Mouse (Mus musculus): ENCODE data around the gene Pdgfc. TPM values are rescaled to one million over a fixed set of nuclear protein-coding genes. Genes with fewer than 3 reads are reported as not detected.
A peak's percentile ranks its signal among the peaks of the same experiment; 100 is the strongest.

Gene Pdgfc
- polyA plus RNA-seq, 1 experiment from 2014 or later: 7.4 TPM

DNA sequence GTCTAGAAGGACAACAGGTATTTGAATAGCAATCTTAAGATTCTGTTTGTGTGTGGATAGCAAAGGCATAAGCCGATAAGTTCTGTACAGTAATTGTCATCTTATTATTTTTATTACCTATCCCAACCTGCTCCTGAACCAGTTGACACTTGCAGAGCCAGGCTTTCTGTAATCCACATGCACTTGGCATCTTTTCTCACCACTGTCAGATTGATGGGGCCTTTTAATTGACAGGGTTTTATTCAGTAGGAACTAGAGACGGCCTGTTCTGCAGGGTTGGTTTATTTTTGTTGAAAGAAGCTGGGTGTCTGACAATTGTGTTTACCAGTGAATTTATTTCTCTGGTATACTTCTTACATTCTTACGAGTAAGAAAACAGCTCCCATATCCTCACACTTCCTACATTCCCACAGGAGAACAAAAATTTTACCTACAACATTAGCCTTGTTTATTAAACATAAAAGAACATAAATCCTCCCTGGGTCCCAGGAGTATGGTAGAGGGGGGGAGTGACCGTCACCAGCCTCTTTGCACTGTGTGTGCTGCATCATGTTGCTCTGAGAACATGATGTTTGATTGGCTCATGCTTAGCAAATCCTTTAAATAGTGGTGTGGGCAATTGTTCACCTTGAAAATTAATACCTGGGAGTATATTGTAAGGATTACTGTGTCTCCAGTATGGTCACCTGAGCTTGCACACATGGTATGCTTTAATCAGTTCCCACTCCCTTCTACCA is 134.0 kb downstream of the Pdgfc start:
- ATAC-seq (ENCODE audit: low FRiP score, low read depth): no peak
- H3K27ac ChIP-seq (replicated peaks): no peak overlapping the region
- H3K4me3 ChIP-seq: no peak overlapping the region
- H3K4me2 ChIP-seq (replicated peaks): no peak overlapping the region
- no peaks in the 10 kb centered on the region for H3K36me3 ChIP-seq
- H3K27me3 ChIP-seq: no peaks in the 10 kb centered on the region
- H3K9ac ChIP-seq (replicated peaks): no peak overlapping the region
- H3K9me3 ChIP-seq: no peaks in the 10 kb centered on the region
- 71% methylated on average over 4 of the region's 4 CpGs for WGBS
- no peaks in the 10 kb centered on the region for H3K4me1 ChIP-seq

DNA sequence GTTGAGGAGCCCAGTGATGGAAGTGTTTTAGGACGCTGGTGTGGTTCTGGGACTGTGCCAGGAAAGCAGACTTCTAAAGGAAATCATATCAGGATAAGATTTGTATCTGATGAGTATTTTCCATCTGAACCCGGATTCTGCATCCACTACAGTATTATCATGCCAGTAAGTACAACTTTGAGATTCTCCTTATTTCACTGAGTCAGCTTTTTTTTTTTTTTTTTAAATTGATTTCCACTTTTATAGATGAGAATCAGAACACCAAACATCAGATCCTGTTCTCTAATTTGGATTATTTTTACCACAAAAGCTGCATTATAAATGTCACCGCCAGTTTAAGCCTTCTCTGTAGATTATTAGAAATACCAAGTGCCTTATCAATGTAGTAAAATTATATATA is 138.6 kb downstream of the Pdgfc start:
- Histone ChIP-seq H3K4me2 (replicated peaks) (no peak overlapping the region), H3K4me3 (no peak overlapping the region), H3K4me1 (no peaks in the 10 kb centered on the region), H3K27me3 (no peaks in the 10 kb centered on the region), H3K9ac (replicated peaks) (no peak overlapping the region), H3K27ac (replicated peaks) (no peak overlapping the region), H3K36me3 (no peaks in the 10 kb centered on the region), H3K9me3 (no peaks in the 10 kb centered on the region)
- 94% methylated on average over 3 of the region's 3 CpGs for WGBS
- ATAC-seq (ENCODE audit: low FRiP score, low read depth): no peak

- ATAC-seq (ENCODE audit: low FRiP score, low read depth): peak; percentile 68; the same call in 1 of the 2 replicates
- H3K36me3 ChIP-seq: no peaks in the 10 kb centered on the region
Measured at GRCm38 (mm10) chr3:81181319-81182013, 145.2 kb downstream of the Pdgfc start.

DNA sequence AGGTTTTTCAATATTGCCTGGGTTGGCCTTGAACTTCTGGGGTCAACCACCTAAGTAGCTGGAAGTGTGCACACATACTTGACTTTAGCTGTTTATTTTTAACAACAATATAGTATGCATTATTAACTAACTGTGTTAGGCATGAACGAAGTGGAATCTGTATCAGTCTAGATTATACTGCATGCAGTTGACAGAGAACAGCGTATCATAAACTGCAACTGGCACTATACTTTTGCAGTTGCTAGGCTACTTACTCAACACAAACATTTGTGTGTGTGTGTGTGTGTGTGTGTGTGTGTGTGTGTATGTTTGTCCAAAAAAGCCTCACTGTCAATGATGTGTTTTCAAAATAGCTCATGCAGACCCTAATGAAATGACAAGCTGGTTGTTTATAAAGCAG is 160.7 kb downstream of the Pdgfc start:
- 89% methylated on average over 2 of the region's 2 CpGs for WGBS
- no peaks in the 10 kb centered on the region for H3K9me3 ChIP-seq
- H3K4me1 ChIP-seq: no peaks in the 10 kb centered on the region
- no peak overlapping the region for H3K27ac ChIP-seq (replicated peaks)
- no peaks in the 10 kb centered on the region for H3K36me3 ChIP-seq
- H3K4me3 ChIP-seq: no peak overlapping the region
- no peak overlapping the region for H3K4me2 ChIP-seq (replicated peaks)
- H3K9ac ChIP-seq (replicated peaks): no peak overlapping the region
- no peaks in the 10 kb centered on the region for H3K27me3 ChIP-seq
- no peak for ATAC-seq (ENCODE audit: low FRiP score, low read depth)

More at GRCm38 (mm10) chr3:81181319-81182013, 145.2 kb downstream of the Pdgfc start:
- H3K9me3 ChIP-seq: no peaks in the 10 kb centered on the region
- H3K9ac ChIP-seq (replicated peaks): no peak overlapping the region
- H3K4me2 ChIP-seq (replicated peaks): no peak overlapping the region
- no peak overlapping the region for H3K27ac ChIP-seq (replicated peaks)
- no peak overlapping the region for H3K4me3 ChIP-seq
- no peaks in the 10 kb centered on the region for H3K4me1 ChIP-seq
- no peaks in the 10 kb centered on the region for H3K27me3 ChIP-seq
- WGBS: 71% methylated on average over 1 of the region's 1 CpGs

DNA sequence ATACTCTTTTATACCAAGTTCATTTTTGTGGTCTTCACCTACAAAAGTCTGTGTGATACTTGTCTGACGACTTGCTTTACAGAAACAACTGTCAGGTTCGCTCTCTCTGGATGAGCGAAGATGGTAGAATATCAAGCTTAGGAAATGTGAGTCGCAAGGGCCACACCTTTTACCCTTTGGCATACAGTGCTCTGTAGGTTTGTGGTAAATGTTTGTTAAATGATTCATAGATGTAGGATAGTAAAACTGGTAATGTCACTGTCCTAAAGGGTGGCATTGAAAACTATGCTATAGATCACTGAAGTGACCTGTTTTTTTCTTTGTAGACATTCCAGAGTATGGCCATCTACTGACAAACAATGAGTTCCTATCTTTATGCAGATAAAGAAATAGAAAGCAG is 161.4 kb downstream of the Pdgfc start:
- Histone ChIP-seq H3K4me1 (no peaks in the 10 kb centered on the region), H3K9me3 (no peaks in the 10 kb centered on the region), H3K4me3 (no peak overlapping the region), H3K9ac (replicated peaks) (no peak overlapping the region), H3K27me3 (no peaks in the 10 kb centered on the region), H3K4me2 (replicated peaks) (no peak overlapping the region), H3K27ac (replicated peaks) (no peak overlapping the region), H3K36me3 (no peaks in the 10 kb centered on the region)
- no peak for ATAC-seq (ENCODE audit: low FRiP score, low read depth)
- WGBS: 94% methylated on average over 4 of the region's 4 CpGs

- H3K27me3 ChIP-seq: no peaks in the 10 kb centered on the region
- H3K4me1 ChIP-seq: no peaks in the 10 kb centered on the region
- no peaks in the 10 kb centered on the region for H3K36me3 ChIP-seq
- ATAC-seq (ENCODE audit: low FRiP score, low read depth): no peak
- no peak overlapping the region for H3K4me2 ChIP-seq (replicated peaks)
- no peaks in the 10 kb centered on the region for H3K9me3 ChIP-seq
- no peak overlapping the region for H3K4me3 ChIP-seq
- no peak overlapping the region for H3K27ac ChIP-seq (replicated peaks)
- no peak overlapping the region for H3K9ac ChIP-seq (replicated peaks)
- WGBS: 84% methylated on average over 8 of the region's 8 CpGs
Measured at GRCm38 (mm10) chr3:81200647-81201046, 164.4 kb downstream of the Pdgfc start.

- no peak for ATAC-seq (ENCODE audit: low FRiP score, low read depth)
- Histone ChIP-seq H3K36me3 (no peaks in the 10 kb centered on the region), H3K4me3 (no peak overlapping the region), H3K4me1 (no peaks in the 10 kb centered on the region), H3K27me3 (no peaks in the 10 kb centered on the region), H3K9ac (replicated peaks) (no peak overlapping the region), H3K9me3 (no peaks in the 10 kb centered on the region), H3K27ac (replicated peaks) (no peak overlapping the region), H3K4me2 (replicated peaks) (no peak overlapping the region)
- WGBS: 39% methylated on average over 5 of the region's 5 CpGs
Measured at GRCm38 (mm10) chr3:81205201-81205600, 169.0 kb downstream of the Pdgfc start.

DNA sequence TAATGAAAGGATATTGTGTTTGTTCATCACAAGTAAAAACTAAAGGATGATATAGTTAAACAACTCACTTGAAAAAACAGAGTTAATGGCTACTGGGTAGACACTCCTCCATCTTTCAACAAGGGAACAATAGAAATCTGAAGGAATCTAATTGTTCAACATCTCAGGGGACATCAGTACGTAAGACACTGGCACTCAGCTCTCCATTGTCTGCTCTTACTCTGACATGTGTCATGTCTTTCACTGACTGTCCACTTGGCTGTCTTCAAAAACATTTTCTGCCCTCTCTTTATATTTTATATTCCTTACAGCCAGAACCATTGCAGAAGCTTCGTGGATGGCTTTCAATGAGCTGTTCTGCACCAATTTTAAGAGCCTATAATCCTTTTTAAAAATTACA is 172.0 kb downstream of the Pdgfc start:
- H3K4me3 ChIP-seq: no peak overlapping the region
- no peaks in the 10 kb centered on the region for H3K9me3 ChIP-seq
- no peak for ATAC-seq (ENCODE audit: low FRiP score, low read depth)
- 59% methylated on average over 2 of the region's 2 CpGs for WGBS
- H3K9ac ChIP-seq (replicated peaks): no peak overlapping the region
- no peaks in the 10 kb centered on the region for H3K27me3 ChIP-seq
- no peaks in the 10 kb centered on the region for H3K36me3 ChIP-seq
- H3K4me1 ChIP-seq: no peaks in the 10 kb centered on the region
- H3K4me2 ChIP-seq (replicated peaks): no peak overlapping the region
- no peak overlapping the region for H3K27ac ChIP-seq (replicated peaks)

DNA sequence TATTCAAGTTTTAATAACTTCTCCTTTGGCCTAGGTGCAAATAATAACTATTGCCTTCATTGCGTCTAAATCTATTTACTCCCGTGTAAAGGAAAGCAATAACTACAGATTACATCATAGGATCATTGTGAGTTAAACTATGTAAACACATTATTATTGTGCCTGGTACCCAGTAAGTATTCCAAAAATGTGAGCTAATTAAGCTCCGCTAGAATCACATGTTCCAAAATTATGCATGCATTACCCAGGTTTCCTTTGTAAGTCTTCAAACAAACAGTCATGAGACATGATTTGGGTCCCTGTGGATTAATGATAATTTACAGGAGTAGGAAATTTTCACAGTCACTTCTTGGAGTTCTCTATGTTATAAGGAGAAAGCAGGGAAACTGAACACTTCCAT is 174.9 kb downstream of the Pdgfc start:
- Histone ChIP-seq H3K27me3 (no peaks in the 10 kb centered on the region), H3K27ac (replicated peaks) (no peak overlapping the region), H3K4me2 (replicated peaks) (no peak overlapping the region), H3K4me1 (no peaks in the 10 kb centered on the region), H3K9me3 (no peaks in the 10 kb centered on the region), H3K36me3 (no peaks in the 10 kb centered on the region), H3K9ac (replicated peaks) (no peak overlapping the region), H3K4me3 (no peak overlapping the region)
- no peak for ATAC-seq (ENCODE audit: low FRiP score, low read depth)
- 83% methylated on average over 3 of the region's 3 CpGs for WGBS

DNA sequence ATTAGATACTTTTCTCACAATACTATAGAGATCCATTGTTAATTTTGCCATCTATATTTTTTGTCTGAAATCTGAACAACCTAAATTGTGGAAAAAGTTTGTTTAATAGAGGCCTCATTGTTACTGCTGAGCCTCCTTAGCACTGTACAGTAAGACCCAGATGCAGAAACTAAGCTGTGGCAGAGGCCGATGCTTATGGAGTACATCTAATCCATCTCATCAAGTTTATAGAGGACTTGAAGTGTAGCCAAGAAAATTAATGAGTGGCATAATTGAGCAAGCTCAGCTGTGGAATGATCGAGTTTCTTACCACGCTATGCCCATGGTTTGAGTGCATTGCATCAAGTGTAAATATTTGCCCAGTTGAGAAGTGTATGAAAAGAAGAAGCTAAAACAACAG is 175.4 kb downstream of the Pdgfc start:
- Histone ChIP-seq H3K4me2 (replicated peaks) (no peak overlapping the region), H3K4me3 (no peak overlapping the region), H3K36me3 (no peaks in the 10 kb centered on the region), H3K4me1 (no peaks in the 10 kb centered on the region), H3K27me3 (no peaks in the 10 kb centered on the region), H3K9me3 (no peaks in the 10 kb centered on the region), H3K27ac (replicated peaks) (no peak overlapping the region), H3K9ac (replicated peaks) (no peak overlapping the region)
- ATAC-seq (ENCODE audit: low FRiP score, low read depth): no peak
- WGBS: 83% methylated on average over 3 of the region's 3 CpGs

- ATAC-seq (ENCODE audit: low FRiP score, low read depth): no peak
Measured at GRCm38 (mm10) chr3:81215547-81216118, 179.4 kb downstream of the Pdgfc start.

GRCm38 (mm10) chr3:81221682-81222081 is 185.5 kb downstream of the Pdgfc start:
- Histone ChIP-seq H3K36me3 (no peaks in the 10 kb centered on the region), H3K27ac (replicated peaks) (no peak overlapping the region), H3K9me3 (no peaks in the 10 kb centered on the region), H3K27me3 (no peaks in the 10 kb centered on the region), H3K9ac (replicated peaks) (no peak overlapping the region), H3K4me3 (no peak overlapping the region), H3K4me2 (replicated peaks) (no peak overlapping the region), H3K4me1 (no peaks in the 10 kb centered on the region)
- ATAC-seq (ENCODE audit: low FRiP score, low read depth): no peak
- WGBS: 70% methylated on average over 4 of the region's 4 CpGs

More at GRCm38 (mm10) chr3:81215547-81216118, 179.4 kb downstream of the Pdgfc start:
- Histone ChIP-seq H3K4me2 (replicated peaks) (no peak overlapping the region), H3K4me3 (no peak overlapping the region), H3K27me3 (no peaks in the 10 kb centered on the region), H3K9me3 (no peaks in the 10 kb centered on the region), H3K27ac (replicated peaks) (no peak overlapping the region), H3K9ac (replicated peaks) (no peak overlapping the region), H3K4me1 (no peaks in the 10 kb centered on the region), H3K36me3 (no peaks in the 10 kb centered on the region)
- WGBS: 83% methylated on average over 4 of the region's 4 CpGs
